Comparison of ENCODE assay signal across 9 mouse cellular contexts in the genomic region with DNA sequence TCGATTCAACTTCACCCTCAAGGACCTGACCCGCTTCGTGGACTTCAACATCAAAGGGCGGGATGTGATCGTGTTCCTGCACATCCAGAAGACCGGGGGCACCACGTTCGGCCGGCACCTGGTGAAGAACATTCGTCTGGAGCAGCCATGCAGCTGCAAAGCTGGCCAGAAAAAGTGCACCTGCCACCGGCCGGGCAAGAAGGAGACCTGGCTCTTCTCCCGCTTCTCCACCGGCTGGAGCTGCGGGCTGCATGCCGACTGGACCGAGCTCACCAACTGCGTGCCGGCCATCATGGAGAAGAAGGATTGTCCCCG. TPM values are rescaled to one million over a fixed set of nuclear protein-coding genes. Genes with fewer than 3 reads are reported as not detected.
DNase-seq lines count a peak whose midpoint lies in the region; ATAC-seq lines count a peak whose summit lies in the region.
"Had no signal": no experiment of that assay in that cellular context is flagged by ENCODE, and none has a peak within 500 bp of the region (broad histone marks: within the 10 kb centered on the region; RNA-seq: fewer than 3 reads in every experiment).

No protein-coding gene starts in this region.

- peak; percentile 13 for DNase-seq in gastrocnemius, postnatal 10 days
- DNase-seq in gastrocnemius, postnatal 25 days: no peak
- DNase-seq in testis, postnatal 10 days (ENCODE audit: low spot score): peak; percentile 41
- DNase-seq in testis, postnatal 14 days (ENCODE audit: low spot score): no peak
- DNase-seq in hindbrain, embryonic 11.5 days (ENCODE audit: low spot score): peak; percentile 31
- DNase-seq in lung, postnatal 14 days: peak; percentile 15
- no peak for DNase-seq in thymus, postnatal 4 days
- no peak for DNase-seq in frontal cortex, adult 2 months (ENCODE audit: extremely low spot score in 1 of 2, low spot score in 1 of 2)

- H3K9me3 ChIP-seq in hindbrain, embryonic 11.5 days (ENCODE audit: control insufficient read depth, low read length): no peaks in the 10 kb centered on the region

- H3K36me3 ChIP-seq in hindbrain, embryonic 11.5 days (ENCODE audit: control insufficient read depth, insufficient read depth, low read length): no peaks in the 10 kb centered on the region

- H3K27me3 ChIP-seq in hindbrain, embryonic 11.5 days (ENCODE audit: control insufficient read depth, insufficient read depth, low read length): peaks cover 45% of the 10 kb centered on the region
- H3K27me3 ChIP-seq: CH12.LX had no signal

- H3K4me1 ChIP-seq in hindbrain, embryonic 11.5 days (replicated peaks; ENCODE audit: control insufficient read depth, insufficient read depth, low read length): peaks cover 6% of the 10 kb centered on the region; the same call in 1 of the 2 replicates

- H3K4me3 ChIP-seq in hindbrain, embryonic 11.5 days (ENCODE audit: low read depth, low read length): peak overlapping the region; percentile 62

- no peak for ATAC-seq in hindbrain, embryonic 11.5 days (ENCODE audit: low FRiP score)

- no peak overlapping the region for H3K9ac ChIP-seq in hindbrain, embryonic 11.5 days (ENCODE audit: low read depth, low read length)

- H3K4me2 ChIP-seq in hindbrain, embryonic 11.5 days (replicated peaks; ENCODE audit: low read depth, low read length): peak overlapping the region; percentile 98

- WGBS in hindbrain, embryonic 11.5 days: 3% methylated on average over 20 of the region's 20 CpGs

- no peak overlapping the region for H3K27ac ChIP-seq in hindbrain, embryonic 11.5 days (ENCODE audit: low read depth, low read length)

RNA-seq across cellular contexts. Expression of a gene that starts 0.6 kb away (rescaled TPM):
- under 1 TPM; 0.19 to 0.25 TPM for total RNA-seq in gastrocnemius, postnatal 10 days (2021)
- total RNA-seq in gastrocnemius, postnatal 25 days (2021): not detected
- 0.33 and 0.57 TPM in 2 replicates for polyA plus RNA-seq in hindbrain, embryonic 11.5 days (2014; fragmentation: Nextera tagmentation; extraction: Ambion mirVana)
- polyA plus RNA-seq in frontal cortex, adult 2 months (2012; rRNA removed): 10.0 and 11.1 TPM in 2 replicates
- total RNA-seq: CH12.LX had no signal

RNA-seq across cellular contexts. Expression of a gene that starts 39.5 kb away (rescaled TPM):
- total RNA-seq in gastrocnemius, postnatal 10 days (2021): 10 to 100 TPM in 1 of 2 experiments, 1 to 10 TPM in 1; 7.8 to 10.7 TPM
- 1 to 10 TPM; 6.5 to 7.3 TPM for total RNA-seq in gastrocnemius, postnatal 25 days (2021)
- polyA plus RNA-seq in hindbrain, embryonic 11.5 days (2014; fragmentation: Nextera tagmentation; extraction: Ambion mirVana): 17.2 and 21.9 TPM in 2 replicates
- polyA plus RNA-seq in frontal cortex, adult 2 months (2012; rRNA removed): 43.0 and 46.6 TPM in 2 replicates

Comparison
In these comparisons a context has a peak if more than half of its experiments do, and no peak if none do; other contexts are left out.
1. DNase-seq: peak in gastrocnemius, postnatal 10 days (single experiment), testis, postnatal 10 days (single experiment), hindbrain, embryonic 11.5 days (single experiment) and lung, postnatal 14 days (single experiment); none in gastrocnemius, postnatal 25 days (single experiment), testis, postnatal 14 days (single experiment), thymus, postnatal 4 days (single experiment) and frontal cortex, adult 2 months (0 of 2).